In genomic region chr16:18577599-18578160, GRCm38 (mm10) we compare ENCODE assay signal across 1 mouse cellular context.
TF ChIP-seq lines count a peak whose summit lies in the region.

No protein-coding gene starts in this region.

TF ChIP-seq in MEL, 35 proteins besides CTCF, POLR2A, EP300 and RAD21:
- TF ChIP-seq SIN3A (IDR thresholded peaks at IDR 0.05; ENCODE audit: low read length) (no peak), MYB (IDR thresholded peaks at IDR 0.05; ENCODE audit: low read depth, low read length) (no peak), RCOR1 (IDR thresholded peaks at IDR 0.05; ENCODE audit: low read depth, low read length) (no peak), ZKSCAN1 (IDR thresholded peaks at IDR 0.05; ENCODE audit: low read depth, low read length) (no peak), MYC (IDR thresholded peaks at IDR 0.05; ENCODE audit: low read depth, low read length) (no peak), NELFE (IDR thresholded peaks at IDR 0.05; ENCODE audit: low read depth, low read length) (no peak), ZNF384 (IDR thresholded peaks at IDR 0.05; ENCODE audit: low read depth, low read length) (no peak), GATA1 (IDR thresholded peaks at IDR 0.05; ENCODE audit: low read depth, low read length) (no peak), SMC3 (IDR thresholded peaks at IDR 0.05; ENCODE audit: low read depth, low read length) (no peak), POLR2AphosphoS5 (IDR thresholded peaks at IDR 0.05; ENCODE audit: borderline replicate concordance, low read depth, low read length) (no peak), MAFK (IDR thresholded peaks at IDR 0.05; ENCODE audit: borderline replicate concordance, low read depth, low read length) (no peak), USF1 (IDR thresholded peaks at IDR 0.05; ENCODE audit: low read depth, low read length) (no peak), MAZ (IDR thresholded peaks at IDR 0.05; ENCODE audit: low read depth, low read length) (no peak), POLR2AphosphoS2 (IDR thresholded peaks at IDR 0.05; ENCODE audit: low read length) (no peak), BHLHE40 (IDR thresholded peaks at IDR 0.05; ENCODE audit: borderline replicate concordance, low read depth, low read length) (no peak)
